Mouse (Mus musculus) adrenal gland, postnatal 36 days (tissue): ENCODE measurements around the gene Ctse. TPM values are rescaled to one million over a fixed set of nuclear protein-coding genes. Genes with fewer than 3 reads are reported as not detected.

Experiments used
- DNase-seq, 2 experiments: peaks; one replicate each; pipeline ENCODE4 v3.0.0; 2021; ENCODE audit warnings: mixed read lengths in 1 of 2
- total RNA-seq, 2 experiments: library from RNA; stranded (reverse); gene quantifications; 2 replicates each; pipeline ENCODE4 v1.2.3; 2021

The Ctse gene
- total RNA-seq, 2 experiments from 2014 or later, result 0.33 to 0.36 TPM

DNA sequence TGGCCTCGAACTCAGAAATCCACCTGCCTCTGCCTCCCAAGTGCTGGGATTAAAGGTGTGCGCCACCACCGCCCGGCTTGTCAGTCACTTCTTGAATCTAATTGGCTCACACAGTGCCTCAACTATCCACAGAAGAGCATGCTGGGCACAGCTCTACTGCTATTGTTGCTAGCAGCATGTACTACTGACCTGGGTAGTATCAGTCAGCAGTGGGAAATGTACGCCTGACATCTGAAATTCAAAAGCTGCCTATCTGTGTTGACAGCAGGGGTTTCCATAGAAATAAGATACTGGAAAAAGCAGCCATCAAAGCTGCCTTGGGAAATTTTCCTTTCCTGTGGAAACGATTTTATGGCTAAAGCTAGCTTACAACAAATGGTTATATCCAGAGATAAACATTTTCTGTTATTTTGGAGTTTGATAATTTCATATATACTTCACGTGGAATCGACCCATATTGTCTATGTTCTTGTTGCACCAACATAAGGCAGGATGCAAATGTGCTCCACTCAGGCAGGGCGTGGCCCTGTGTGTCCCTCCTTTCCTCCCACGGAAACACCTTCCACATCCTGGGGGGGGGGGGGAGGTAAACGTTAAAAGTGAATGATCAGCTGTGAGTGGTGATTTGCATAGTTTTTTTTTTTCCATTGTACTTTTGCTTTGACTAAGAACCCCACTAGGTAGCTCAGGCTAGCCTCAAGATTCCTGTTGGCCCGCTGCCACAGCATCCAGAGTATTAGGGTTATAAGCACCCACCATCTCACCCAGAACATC lies 14.8 kb downstream of the Ctse start:
- DNase-seq, result no peak

DNA sequence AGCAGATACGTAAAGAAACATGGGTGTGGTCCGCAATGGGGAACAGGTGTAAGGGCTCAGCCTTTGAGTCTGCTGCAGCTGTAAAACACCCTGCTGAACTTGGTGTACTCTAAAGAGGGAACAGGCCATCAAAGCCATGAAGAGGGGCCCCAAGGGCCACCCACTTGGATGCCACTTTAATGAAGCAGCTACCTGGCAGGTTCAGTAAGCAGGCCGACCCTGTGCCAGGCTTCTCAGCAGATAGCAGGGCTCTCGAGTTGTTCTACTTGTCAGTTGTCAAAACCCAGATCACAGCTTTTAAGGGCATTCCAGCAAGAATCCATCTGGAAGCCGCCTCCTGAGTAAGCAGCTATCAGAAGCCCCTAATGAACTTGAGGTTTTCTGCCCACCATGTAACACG lies 17.5 kb downstream of the Ctse start:
- DNase-seq, result no peak

DNA sequence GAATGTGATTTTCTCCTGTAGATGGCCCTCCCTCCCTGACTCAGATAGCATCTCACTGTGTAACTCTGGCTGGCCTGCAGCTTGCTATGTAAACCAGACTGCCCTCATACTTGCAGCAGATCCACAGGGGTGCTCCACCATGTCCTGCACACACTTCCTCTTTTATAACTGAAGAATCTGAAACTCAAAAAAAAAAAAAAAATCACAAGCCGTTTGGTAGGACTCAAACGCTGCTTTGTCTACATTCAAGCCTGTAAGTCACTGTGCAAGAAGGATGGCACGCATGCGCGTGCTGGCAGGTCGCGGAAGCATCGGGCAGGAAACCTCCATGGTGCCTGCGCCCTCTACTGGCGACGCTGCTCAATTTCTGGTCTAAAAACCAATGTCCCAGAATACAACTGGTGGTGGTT lies 19.8 kb downstream of the Ctse start:
- peak; percentile 93 to 94 for DNase-seq

DNA sequence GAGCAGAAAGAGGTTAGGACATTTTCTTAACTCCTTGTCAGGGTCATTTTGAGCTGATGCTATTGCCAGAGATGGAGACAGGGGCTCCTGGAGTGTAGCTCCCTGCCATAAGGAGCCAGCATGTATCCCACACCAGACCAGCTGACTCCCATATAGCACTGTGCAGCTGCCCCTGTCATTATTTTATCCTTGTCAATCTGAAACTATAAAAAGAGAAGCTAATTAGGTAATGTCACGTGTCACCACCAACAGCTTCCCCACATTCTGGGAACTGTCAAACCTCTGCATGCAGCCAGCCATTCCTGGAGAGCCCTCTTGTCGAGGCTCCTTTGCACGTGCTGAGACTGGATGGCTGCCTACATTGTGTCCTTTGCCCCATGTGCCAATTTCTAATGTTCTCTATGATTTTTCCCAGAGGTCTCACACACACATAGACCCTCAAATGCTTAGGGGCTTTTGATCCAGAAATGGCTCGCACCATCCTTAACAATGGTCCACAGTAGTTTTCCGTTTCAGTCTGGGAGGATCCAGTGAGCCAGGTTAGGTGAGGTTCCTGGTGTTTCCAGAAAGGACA lies 21.5 kb downstream of the Ctse start:
- DNase-seq, result no peak

DNA sequence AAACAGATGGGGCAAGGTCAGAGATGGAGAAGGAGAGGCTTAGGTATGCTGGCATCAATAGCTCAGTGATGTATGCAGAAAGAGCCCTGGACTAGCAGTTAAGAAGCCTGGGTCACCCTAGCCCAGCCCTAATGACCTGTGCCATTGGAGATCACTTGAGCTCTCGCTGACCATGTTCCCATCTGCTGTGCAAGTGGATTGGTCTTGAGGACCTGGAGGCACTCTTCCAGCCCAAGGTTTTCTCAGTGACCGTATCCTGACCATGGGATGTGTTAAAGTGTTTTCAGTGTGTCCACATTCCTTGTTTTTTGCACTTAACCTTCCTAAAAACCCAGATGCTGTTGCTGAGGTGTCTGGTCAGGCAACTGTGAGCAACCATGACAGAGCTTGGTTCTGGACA lies 22.2 kb downstream of the Ctse start:
- no peak for DNase-seq

DNA sequence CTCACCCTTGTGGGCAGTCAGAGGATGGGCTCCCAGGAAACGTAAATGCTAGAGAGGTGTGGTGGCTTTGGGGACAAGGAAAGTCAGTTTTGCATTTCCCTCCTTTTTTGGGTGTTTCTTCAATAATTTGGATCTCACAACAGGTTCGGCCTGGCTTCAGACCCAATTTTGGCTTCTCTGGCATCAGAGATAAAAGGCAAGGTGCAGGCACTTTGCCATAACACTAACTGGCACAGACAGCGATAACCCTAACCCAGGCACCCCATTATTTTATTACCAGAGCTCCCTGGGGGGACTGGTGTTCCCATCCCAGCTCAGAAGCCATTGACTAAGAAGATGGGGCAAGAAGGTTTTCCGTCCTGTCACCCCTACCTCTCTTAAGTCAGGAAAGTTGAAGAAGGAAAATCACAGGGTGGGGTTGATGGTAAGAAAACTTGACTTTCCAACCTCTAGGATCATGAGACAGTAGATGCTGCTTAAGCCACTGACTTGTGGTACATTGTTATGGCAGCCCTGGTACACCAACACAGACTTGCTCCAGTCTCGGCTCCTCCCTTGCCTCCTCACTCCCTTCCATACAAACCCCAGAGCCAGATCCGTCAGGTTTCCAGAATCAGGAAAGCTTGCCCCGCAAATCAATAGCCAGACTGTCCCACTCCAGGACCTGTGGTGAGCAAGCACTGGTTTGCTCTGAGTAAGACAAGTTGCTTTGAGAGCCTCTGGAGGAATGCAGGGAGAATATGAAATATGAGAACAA lies 22.8 kb downstream of the Ctse start:
- DNase-seq, result no peak

DNA sequence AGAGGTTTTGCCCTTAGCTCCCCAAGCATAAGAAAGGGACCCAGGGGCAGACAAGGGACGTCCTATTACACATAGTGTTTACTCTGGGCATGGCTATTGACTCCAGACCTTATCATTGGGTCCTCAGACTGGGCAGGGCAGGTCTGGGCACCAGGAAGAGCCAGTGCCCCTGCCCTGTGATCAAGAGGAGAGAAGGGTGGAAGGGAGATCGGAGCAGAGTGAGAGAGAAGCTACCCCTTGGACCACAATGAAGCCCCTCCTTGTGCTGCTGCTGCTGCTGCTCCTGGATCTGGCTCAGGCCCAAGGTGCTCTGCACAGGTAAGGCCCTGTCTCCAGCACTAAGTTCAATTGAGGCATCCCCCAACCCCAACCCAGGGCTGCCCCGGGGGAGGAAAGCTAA lies 23.6 kb downstream of the Ctse start:
- DNase-seq, result no peak

DNA sequence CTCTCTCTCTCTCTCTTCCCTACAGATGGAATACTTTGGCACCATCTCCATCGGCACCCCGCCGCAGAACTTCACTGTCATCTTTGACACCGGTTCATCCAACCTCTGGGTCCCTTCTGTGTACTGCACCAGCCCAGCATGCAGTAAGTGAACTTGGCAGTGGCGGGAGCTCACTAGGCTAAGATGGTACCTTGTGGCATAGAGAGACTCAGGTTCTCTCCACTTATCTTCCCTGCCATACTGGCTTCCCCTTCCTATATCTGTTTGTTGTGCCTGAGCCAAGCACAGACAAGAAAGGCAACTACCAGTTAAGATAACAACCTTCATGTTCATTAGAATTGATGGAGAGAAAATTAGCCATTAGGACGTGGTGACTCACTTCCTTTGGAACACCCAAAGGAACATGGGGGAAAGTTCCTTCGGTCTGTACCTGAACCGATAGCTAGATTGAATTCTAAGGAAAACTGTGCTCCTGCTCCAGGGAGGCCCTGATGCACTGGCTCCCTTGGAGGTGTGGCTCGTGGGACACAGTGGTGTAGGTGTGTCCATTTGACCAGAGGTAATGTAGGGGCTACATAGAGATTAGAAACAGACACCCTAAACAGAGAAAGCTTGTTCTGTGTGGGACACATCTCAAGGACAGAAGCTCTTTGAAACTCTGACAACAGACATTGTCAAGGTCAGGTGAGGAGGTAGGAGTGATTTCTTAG lies 25.3 kb downstream of the Ctse start:
- DNase-seq, result no peak

DNA sequence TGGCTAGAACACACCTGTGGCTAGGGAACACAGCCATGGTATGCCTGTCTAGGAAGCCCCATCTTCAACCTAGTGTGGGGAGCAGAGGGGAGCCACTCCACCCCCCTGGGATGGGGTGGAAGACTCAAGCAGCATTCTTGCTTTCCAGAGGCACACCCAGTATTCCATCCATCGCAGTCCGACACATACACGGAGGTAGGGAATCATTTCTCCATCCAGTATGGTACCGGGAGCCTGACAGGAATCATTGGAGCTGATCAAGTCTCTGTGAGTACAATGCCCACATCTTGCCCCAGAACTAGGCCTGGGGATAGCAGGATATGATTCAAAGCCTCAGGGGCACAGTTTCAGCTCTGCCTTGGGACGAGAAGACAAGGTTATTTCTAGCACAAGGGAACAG lies 26.0 kb downstream of the Ctse start:
- DNase-seq, result no peak

DNA sequence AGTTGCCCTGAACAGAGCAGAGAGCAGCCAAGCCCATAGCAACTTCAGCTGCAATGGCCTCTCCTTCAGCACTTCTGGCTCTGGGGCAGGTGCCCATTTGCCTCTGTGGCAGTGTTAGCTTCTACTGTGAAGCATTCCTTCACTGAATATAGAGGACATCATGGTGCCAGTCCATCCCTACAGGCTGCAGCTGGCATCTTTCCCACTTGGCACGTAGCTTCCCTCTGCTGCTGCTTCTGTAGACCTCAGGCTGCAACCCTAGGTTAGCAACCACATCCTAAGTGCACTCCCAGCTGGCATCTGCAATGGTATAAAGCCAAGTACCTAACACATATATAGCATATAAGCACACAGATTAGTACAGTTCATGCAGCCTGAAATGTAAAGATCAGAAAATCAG lies 27.8 kb downstream of the Ctse start:
- peak; percentile 15 to 17 for DNase-seq

DNA sequence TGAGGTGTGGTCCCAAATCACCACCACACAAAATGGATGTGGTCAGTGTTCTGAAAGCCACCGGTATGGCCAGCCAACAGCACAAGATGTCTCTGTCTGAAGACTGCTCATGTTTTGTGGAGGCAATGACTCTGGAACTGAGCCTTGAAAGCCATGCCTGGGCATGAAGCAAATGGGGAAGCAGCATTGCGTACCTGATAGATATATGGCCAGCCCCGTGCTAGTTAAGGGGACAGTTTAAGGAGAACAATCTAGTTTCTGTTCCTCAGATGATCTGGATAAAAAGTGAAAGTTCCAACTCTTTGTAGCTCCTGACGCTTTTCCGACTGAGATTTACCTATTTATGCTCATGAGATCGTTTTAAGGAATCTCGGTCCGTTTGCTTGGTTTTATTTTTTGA lies 33.0 kb downstream of the Ctse start:
- DNase-seq, result no peak

DNA sequence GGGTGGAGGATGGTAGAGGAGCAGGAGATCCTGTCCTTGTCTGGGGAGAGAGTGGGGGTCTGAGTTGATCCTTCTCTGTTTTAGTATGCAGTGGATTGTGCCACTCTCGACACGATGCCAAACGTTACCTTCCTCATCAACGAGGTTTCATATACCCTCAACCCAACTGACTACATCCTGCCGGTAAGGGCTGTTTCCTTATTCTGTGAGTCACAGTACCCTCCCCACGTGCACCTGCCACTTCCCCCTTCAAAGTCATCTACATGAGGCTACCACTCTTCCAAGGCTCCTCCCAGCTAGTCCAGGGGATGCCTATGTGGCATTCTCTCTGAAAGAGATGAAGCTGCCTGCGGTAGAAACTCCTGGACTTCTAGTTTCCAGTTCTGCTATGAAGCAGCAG lies 34.3 kb downstream of the Ctse start:
- no peak for DNase-seq

DNA sequence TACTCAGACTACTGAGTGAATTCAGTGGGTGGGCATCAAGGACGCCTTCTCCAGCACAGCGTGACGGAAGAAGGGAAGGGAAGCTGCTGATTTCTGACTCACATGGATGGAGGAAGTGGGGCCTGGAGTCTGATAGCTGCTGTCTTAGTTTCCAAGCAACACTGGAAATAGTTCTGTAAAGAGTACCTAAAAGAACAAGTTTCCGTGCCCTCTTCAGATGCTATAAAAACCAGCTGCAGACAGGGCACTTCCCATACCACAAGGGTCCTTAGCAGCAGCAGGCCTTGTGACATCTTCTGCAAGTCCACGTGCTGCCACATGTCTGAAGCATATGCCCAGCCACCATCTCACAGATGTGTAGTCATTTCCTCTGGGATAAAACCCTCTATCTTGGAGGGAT lies 41.5 kb downstream of the Ctse start:
- DNase-seq, result no peak

DNA sequence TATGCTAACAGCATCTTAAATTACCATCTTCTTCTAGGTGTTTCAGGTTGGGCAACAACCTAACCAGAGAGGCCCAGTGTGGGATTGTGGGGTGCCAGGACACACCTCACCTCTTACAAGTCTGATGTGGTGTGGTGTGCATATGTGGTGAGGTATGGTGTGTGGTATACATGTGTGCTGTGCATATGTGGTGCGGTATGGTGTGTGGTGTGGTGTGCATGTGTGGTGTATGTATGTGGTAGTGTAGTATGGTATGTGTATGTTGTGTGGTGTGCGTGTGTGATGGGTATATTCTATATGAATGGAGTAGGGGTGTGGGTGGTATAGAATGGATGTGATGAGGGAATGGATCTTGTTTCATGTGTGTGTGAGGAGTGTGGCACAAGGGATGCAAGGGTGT lies 49.6 kb downstream of the Ctse start:
- DNase-seq, result no peak

DNA sequence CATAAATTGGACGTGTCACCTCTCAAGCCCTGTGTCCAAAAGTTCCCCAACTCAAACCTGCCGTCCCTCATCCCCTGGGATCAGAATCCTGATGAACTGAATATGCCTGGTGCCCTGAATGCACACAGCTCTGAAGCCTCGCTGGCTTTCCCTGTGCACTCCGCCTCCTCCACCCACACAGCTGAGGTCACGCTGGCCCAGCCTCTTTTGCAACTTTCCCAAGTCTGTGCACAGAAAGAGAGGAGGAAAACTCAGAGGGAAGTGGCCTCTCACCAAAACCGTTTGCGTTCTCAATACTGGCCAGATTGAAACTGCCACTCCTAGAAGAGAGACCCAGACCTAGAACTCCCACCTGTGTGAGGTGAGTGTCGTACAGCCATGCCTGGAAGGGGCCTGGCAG lies 50.4 kb downstream of the Ctse start, which contains the start of gene Rab7b:
TSS of gene Rab7b (plus strand) at position 221 of the 400 bp plus-strand sequence.
- peak; percentile 82 to 83 for DNase-seq

DNA sequence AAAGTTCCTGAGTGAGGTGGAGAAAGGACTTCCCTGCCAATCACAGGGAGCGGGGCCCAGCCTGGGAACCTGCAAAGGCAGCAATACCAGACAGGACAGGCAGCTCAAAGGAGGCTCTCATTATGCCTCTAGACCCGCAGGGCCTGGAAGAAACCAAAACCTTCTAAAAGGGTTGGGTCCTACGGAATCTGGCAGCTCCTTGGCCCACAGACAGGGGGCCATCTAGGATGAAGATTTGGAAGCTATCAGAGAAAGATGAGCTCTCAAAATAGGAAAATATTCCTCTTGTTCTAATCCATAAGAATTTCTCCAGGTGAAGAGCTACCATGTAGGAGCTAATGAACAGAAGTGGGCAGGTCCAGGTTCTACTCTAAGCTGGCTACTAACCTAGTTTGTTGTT lies 50.9 kb downstream of the Ctse start:
- DNase-seq, result no peak

DNA sequence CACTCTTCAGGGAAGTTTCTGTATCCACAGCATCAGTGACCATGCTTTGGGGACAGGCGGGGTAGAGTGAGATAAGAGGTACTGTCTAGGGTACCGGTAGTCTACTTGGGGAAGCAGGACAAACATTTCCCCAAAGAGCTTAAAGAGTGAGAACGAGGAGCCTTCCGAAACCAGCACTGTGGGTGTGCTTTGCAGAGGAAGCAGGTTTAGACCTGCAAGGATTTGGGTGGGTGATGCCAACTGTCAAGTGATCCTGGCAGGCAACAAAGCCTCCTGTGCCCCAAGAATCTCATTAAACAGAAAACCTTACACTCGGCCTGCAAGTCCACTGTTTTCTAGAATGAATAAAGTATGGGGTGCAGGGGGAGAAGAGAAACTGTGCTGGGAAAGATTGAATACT lies 51.8 kb downstream of the Ctse start:
- DNase-seq, result no peak

DNA sequence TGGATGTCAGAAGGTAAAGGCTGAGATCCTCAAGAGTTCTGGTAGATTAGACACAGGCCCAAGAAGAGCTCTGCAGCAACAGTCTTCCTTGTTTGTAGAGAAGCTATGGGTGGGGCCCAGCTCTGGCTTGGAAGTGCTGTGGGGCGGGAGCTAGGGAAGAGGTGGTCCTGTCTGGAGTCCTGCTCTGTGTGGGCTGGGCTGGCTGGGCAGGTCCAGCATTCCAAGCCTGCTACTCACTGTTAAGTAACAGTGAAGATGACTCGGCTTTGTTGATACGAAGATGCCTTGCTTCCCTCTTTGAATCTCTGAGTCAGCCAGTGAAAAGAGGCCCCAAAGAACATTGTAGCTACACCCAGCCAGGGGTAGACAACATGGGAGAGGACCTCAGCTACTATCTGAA lies 52.3 kb downstream of the Ctse start:
- peak; percentile 54 to 67 for DNase-seq

DNA sequence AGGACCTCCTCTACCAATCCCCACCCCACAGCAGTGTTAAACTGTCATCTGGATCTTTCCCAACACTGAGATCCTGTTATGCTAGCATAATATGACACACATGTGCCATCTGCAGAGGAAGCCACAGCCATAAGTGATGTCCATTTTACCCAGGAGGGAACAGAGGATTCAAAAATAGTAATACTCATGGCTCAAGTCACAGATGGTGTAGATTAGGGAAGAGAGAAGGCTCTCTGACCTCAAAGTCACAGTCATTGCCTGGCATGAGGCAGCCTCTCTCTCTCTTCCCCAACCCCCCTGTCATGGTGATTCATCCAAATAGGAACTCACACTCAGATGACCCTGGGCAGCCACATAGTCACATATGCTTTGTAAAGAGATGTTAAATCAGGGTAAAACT lies 53.2 kb downstream of the Ctse start:
- DNase-seq, result peak; percentile 73 to 78

DNA sequence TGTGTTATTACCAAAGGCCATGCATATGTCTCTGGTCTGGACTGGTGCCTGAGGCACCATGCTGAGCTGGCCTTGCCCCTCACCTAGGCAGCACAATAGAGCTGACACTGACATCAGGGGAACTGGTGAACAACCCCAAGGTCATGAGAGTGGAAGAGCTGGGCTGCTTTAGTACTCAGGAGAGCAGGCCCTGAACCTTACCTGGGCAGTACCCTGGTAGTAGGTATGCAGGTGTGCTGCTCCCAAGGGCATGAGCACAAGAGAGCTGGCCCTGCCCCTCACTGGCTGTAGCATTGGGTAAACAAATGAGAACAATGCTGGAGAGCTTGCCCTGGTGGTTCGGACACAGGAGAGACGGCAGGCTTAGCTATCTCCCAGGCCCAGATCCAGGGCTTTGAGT lies 57.2 kb downstream of the Ctse start:
- no peak for DNase-seq

DNA sequence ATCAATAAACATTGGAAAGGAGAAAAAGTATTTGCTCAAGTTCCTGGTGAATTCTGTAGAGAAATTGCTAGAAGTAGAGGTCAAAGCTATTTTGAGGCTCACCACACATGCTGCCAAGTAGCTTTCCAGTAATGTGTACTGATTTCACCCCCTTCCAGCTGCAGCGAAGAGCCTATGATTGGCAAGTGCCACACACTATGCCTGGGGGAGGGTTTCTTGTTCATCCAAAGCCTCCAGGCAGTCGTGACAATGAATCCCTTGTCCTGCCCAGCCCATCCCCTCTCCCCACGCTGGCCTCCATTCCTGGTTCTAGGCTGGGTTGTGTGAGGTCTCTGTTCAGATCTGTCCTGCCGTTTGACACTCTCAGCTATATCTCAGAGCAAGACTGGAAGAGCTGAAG lies 58.2 kb downstream of the Ctse start:
- no peak for DNase-seq

DNA sequence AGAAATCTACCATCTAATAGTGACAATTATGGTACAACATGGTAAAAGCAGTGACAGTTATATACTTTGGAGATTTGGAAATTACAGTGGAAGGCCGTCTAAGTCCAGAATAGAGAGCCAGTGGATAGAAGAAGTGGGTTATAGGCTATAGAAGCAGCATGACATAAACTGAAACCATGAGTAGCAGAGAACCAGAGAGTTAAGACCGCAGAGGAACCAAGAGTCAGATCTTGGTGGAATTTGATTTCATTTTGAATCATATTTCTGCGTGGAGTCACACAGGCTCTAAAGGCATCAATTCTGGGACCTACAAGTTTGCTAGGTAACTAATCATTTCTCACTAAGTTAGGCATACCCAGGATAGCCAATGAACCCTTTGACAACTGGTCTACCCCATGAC lies 60.7 kb downstream of the Ctse start:
- no peak for DNase-seq

DNA sequence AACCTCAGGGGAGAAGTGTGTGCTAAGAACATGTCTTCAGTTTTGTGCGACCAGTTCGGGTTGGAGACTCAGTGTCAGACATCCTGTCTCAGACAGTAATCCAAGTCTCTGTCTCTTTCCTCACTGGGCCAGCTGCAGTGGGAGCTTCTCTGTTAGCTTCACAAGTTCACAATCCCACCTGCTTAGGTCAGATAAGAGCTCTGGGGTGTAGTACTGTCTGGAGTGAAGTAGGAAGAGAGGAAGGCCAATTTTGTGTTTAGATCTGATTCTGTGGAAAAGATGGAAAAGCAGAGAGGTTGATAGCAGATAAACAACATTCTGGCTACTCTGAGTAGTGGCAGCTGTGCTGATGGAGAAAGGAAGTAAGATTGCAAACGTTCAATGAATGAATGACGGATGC lies 61.5 kb downstream of the Ctse start:
- no peak for DNase-seq
